Mouse (Mus musculus) hindbrain, embryonic 10.5 days (tissue): ENCODE results near the gene Sez6l2. TPM values are rescaled to one million over a fixed set of nuclear protein-coding genes. Genes with fewer than 3 reads are reported as not detected.
A peak's percentile ranks its signal among the peaks of the same experiment; 100 is the strongest.

Experiments
- DNase-seq: peaks from one replicate; pipeline ENCODE4 v3.0.0-alpha.2; 2017; ENCODE audit warnings: low spot score
- H3K27ac ChIP-seq: fragments of 300-500 bp; sonication (generic); 2 replicates; pipeline ENCODE4 v1.5.1; 2016; ENCODE audit warnings: mild to moderate bottlenecking, moderate library complexity
- H3K27me3 ChIP-seq: fragments of 300-500 bp; sonication (generic); 2 replicates; pipeline ENCODE4 v1.6.1; 2016; ENCODE audit warnings: mild to moderate bottlenecking; ENCODE audit not compliant: poor library complexity, insufficient read depth, severe bottlenecking
- H3K36me3 ChIP-seq: fragments of 300-500 bp; sonication (generic); 2 replicates; pipeline ENCODE4 v1.6.1; 2016; ENCODE audit warnings: mild to moderate bottlenecking, moderate library complexity
- H3K4me1 ChIP-seq: fragments of 300-500 bp; sonication (generic); replicated peaks from 2 replicates; pipeline ENCODE4 v1.6.1; 2016; ENCODE audit warnings: mild to moderate bottlenecking
- H3K4me3 ChIP-seq: fragments of 300-500 bp; sonication (generic); 2 replicates; pipeline ENCODE4 v1.5.1; 2016; ENCODE audit warnings: mild to moderate bottlenecking, moderate library complexity
- H3K9me3 ChIP-seq: fragments of 300-500 bp; sonication (generic); 2 replicates; pipeline ENCODE4 v1.6.1; 2016; ENCODE audit warnings: mild to moderate bottlenecking, moderate library complexity
- WGBS: fragments of 180-500 bp; shearing (Covaris S2); methylation state at CpG from one replicate; pipeline ENCODE4 v1.1.7; 2016; 5-methylcytosine and 5-hydroxymethylcytosine counted together
- polyA plus RNA-seq: library from polyadenylated mRNA; unstranded; fragments of >200 nt; fragmentation: Nextera tagmentation; extraction: Ambion mirVana; gene quantifications from 2 replicates; pipeline ENCODE4 v1.2.1, GENCODE M21; 2016

Sez6l2 gene
- polyA plus RNA-seq, 1 experiment from 2014 or later, result 7.6 TPM

- DNase-seq, result no peak
- H3K9me3 ChIP-seq, result 0 out of 2 replicates have a peak, but pooled peaks cover 3% of the 10 kb centered on the region
- no peak overlapping the region for H3K4me3 ChIP-seq
- H3K27ac ChIP-seq, result no peak overlapping the region
- WGBS, result 72% methylated on average over 5 of the region's 5 CpGs
- H3K27me3 ChIP-seq, result no peaks in the 10 kb centered on the region
- H3K4me1 ChIP-seq, result peaks cover 12% of the 10 kb centered on the region
- peaks cover 75% of the 10 kb centered on the region for H3K36me3 ChIP-seq
These were observed 8.6 kb upstream of the Sez6l2 start for GRCm38 (mm10) chr7:126941801-126942200.

DNA sequence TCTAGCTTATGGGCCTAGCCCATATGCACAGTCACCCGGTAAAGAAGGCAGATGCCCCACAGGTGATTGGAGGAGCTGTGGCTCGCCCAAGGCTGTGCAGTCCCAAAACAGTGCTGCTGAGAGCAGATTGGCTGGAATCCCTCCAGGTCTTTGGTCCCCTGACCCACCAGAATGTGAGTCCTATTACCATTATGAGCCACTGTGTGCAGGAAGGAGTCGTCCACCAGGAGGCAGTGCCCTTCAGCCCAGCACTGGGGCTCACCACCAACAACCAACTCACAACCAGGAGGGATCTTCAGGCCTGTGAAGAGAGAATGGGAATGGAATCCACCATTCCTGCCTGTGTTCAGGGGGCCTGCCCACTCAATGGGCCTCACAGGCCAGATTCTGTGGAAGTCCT, 3.8 kb upstream of the Sez6l2 start:
- H3K27me3 ChIP-seq, result peaks cover 34% of the 10 kb centered on the region
- no peak overlapping the region for H3K27ac ChIP-seq
- H3K4me3 ChIP-seq, result no peak overlapping the region
- H3K9me3 ChIP-seq, result no peaks in the 10 kb centered on the region
- peak; percentile 30 for DNase-seq
- peaks cover 39% of the 10 kb centered on the region for H3K4me1 ChIP-seq
- WGBS, result 40% methylated on average over 3 of the region's 3 CpGs
- peaks cover 48% of the 10 kb centered on the region for H3K36me3 ChIP-seq

DNA sequence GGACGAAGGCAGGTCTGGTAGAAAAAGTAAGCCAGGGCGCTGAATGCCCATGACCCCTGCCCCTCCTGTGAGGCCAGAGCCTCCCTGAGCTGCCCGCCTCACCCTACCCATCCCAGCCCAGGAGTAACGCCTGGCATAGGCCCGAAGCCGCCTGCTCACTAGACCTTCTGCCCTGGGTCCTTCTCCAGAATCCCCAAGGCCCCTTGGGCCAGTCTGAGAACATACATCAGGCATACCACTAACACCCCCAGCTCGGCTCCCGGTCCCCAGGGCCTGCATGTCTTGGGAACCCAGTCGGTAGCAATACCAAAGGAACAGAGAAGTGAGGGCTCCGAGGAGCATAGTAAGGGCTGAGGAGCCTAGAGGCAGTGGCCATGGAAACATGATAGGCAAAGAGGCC, 1.7 kb upstream of the Sez6l2 start:
- 76% methylated on average over 10 of the region's 10 CpGs for WGBS
- H3K27me3 ChIP-seq, result peaks cover 54% of the 10 kb centered on the region
- peak overlapping the region; percentile 83; the same call in 1 of the 2 replicates for H3K27ac ChIP-seq
- no peak for DNase-seq
- H3K36me3 ChIP-seq, result peaks cover 30% of the 10 kb centered on the region
- H3K9me3 ChIP-seq, result no peaks in the 10 kb centered on the region
- peaks cover 48% of the 10 kb centered on the region for H3K4me1 ChIP-seq
- peak overlapping the region; percentile 56; the same call in 1 of the 2 replicates for H3K4me3 ChIP-seq

- H3K27me3 ChIP-seq, result peaks cover 55% of the 10 kb centered on the region
- H3K27ac ChIP-seq, result peak within 1 kb of the TSS; percentile 83
- WGBS, result 1% methylated on average over 21 of the region's 21 CpGs
- no peak for DNase-seq
- no peaks in the 10 kb centered on the region for H3K9me3 ChIP-seq
- peak within 1 kb of the TSS; percentile 56 for H3K4me3 ChIP-seq
- H3K4me1 ChIP-seq, result peaks cover 48% of the 10 kb centered on the region
- peaks cover 23% of the 10 kb centered on the region for H3K36me3 ChIP-seq
These were observed 965 bp upstream of the Sez6l2 start, which contains the start of gene Asphd1 for GRCm38 (mm10) chr7:126949403-126949792. Asphd1 (minus strand) TSS chr7:126949582.

DNA sequence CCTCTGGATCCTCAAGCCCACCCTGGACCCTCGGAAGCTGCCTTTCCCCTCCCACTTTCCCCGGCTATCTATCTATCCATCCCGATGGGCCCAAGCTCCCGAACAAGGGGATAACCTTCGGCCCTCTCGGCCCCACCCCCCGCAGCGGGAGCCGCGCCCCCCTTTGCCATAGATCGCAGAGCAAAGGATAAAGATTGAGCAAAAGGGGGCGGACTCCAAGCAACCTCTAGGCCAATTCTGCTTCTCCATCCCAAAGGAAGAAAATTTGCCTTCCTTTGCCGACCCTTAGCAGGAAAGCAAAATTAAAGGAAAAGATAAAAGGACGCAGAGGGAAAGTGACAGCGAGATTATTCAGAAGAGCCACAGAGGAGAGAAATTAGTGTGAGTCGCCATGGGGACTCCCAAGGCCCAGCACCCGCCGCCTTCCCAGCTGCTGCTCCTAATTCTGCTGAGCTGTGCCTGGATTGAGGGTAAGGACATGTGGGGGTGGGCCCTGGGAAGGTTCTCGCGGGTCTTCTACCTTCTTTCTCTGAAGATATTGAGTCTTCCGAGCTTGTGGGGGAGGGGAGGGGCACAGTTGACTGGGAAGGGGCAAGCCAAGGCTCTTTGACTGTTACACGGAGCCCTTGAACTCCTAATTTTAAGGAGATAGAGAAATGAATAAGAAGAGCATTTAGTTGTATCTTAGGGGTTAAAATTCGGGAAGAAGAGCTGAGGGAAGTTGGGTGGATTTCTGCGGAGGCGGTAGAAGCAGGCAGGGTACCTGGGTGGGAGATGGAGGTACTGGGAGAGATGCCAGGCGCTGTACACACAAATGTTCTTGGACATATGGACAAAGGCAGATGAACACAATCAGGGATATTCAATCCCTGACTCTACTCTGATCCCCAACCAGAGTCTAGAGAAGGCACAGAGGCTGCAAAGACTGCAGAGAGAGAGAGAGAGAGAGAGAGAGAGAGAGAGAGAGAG, 568 bp downstream of the Sez6l2 start:
- no peak for DNase-seq
- peak overlapping the region; percentile 56 for H3K4me3 ChIP-seq
- H3K36me3 ChIP-seq, result peaks cover 11% of the 10 kb centered on the region; the same call in 1 of the 2 replicates
- H3K27me3 ChIP-seq, result peaks cover 55% of the 10 kb centered on the region
- WGBS, result 5% methylated on average over 26 of the region's 26 CpGs
- peaks cover 48% of the 10 kb centered on the region for H3K4me1 ChIP-seq
- H3K27ac ChIP-seq, result peak overlapping the region; percentile 83
- no peaks in the 10 kb centered on the region for H3K9me3 ChIP-seq

GRCm38 (mm10) chr7:126951741-126952140, 1.4 kb downstream of the Sez6l2 start:
- no peaks in the 10 kb centered on the region for H3K9me3 ChIP-seq
- H3K27me3 ChIP-seq, result peaks cover 55% of the 10 kb centered on the region
- DNase-seq, result no peak
- H3K36me3 ChIP-seq, result peaks cover 4% of the 10 kb centered on the region; the same call in 1 of the 2 replicates
- peaks cover 47% of the 10 kb centered on the region for H3K4me1 ChIP-seq
- H3K4me3 ChIP-seq, result peak overlapping the region; percentile 56
- 24% methylated on average over 4 of the region's 4 CpGs for WGBS
- H3K27ac ChIP-seq, result no peak overlapping the region

- H3K36me3 ChIP-seq, result no peaks in the 10 kb centered on the region
- 0 out of 2 replicates have a peak overlapping the region, but pooled peaks have one; percentile 16 for H3K27ac ChIP-seq
- no peak for DNase-seq
- H3K4me3 ChIP-seq, result peak overlapping the region; percentile 56; the same call in 1 of the 2 replicates
- peaks cover 46% of the 10 kb centered on the region for H3K4me1 ChIP-seq
- H3K9me3 ChIP-seq, result no peaks in the 10 kb centered on the region
- H3K27me3 ChIP-seq, result peaks cover 55% of the 10 kb centered on the region
- WGBS, result 2% methylated on average over 8 of the region's 8 CpGs
These were observed 2.3 kb downstream of the Sez6l2 start for GRCm38 (mm10) chr7:126952646-126953045.

GRCm38 (mm10) chr7:126955125-126955524, 4.8 kb downstream of the Sez6l2 start:
- no peak for DNase-seq
- peaks cover 36% of the 10 kb centered on the region for H3K27me3 ChIP-seq
- H3K27ac ChIP-seq, result no peak overlapping the region
- WGBS, result 68% methylated on average over 3 of the region's 3 CpGs
- H3K4me3 ChIP-seq, result no peak overlapping the region
- H3K4me1 ChIP-seq, result peaks cover 26% of the 10 kb centered on the region
- H3K9me3 ChIP-seq, result no peaks in the 10 kb centered on the region
- no peaks in the 10 kb centered on the region for H3K36me3 ChIP-seq

DNA sequence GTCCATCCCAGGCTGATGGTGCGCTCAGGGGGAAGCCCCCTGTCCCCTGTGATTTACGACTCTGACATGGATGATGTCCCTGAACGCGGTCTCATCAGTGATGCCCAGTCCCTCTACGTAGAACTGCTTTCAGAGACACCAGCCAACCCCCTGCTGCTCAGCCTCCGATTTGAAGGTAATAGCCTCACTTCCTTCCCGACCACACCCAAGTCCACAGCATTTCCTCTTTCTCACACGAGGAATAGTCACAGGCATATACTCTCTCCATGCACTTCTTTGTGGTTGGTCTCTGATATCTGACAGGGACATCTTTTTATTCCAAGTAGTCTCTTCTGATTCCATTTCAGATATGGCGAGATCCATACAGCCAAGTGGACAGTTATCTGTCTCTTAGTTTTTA, 9.4 kb downstream of the Sez6l2 start:
- Histone ChIP-seq H3K4me3 (no peak overlapping the region), H3K4me1 (peaks cover 4% of the 10 kb centered on the region; the same call in 1 of the 2 replicates), H3K36me3 (peaks cover 5% of the 10 kb centered on the region; the same call in 1 of the 2 replicates), H3K27me3 (peaks cover 36% of the 10 kb centered on the region), H3K9me3 (no peaks in the 10 kb centered on the region), H3K27ac (no peak overlapping the region)
- WGBS, result 83% methylated on average over 9 of the region's 9 CpGs
- DNase-seq, result no peak

DNA sequence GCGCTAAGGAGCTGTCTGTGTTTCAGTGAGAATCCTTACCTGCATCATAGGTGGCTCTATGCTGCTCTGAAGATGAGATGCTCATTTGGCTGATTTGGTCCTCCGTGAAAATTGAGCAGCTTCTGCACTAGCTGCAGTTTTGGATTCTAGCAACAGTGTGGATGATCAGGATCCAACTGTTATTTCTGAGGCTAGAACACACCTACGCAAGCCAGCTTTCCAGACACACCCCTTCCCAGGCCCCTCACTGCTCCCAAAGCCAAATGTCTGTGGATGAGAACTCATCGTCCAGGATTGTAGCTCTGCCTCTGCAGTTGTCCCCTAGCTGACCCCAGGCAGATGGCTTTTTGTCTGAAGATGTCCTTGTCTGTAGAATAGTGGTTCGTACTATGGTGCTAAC, 10.7 kb downstream of the Sez6l2 start:
- no peaks in the 10 kb centered on the region for H3K9me3 ChIP-seq
- H3K27me3 ChIP-seq, result peaks cover 36% of the 10 kb centered on the region
- no peak overlapping the region for H3K4me3 ChIP-seq
- WGBS, result 91% methylated on average over 5 of the region's 5 CpGs
- H3K27ac ChIP-seq, result no peak overlapping the region
- H3K4me1 ChIP-seq, result peaks cover 4% of the 10 kb centered on the region; the same call in 1 of the 2 replicates
- DNase-seq, result no peak
- peaks cover 5% of the 10 kb centered on the region; the same call in 1 of the 2 replicates for H3K36me3 ChIP-seq

DNA sequence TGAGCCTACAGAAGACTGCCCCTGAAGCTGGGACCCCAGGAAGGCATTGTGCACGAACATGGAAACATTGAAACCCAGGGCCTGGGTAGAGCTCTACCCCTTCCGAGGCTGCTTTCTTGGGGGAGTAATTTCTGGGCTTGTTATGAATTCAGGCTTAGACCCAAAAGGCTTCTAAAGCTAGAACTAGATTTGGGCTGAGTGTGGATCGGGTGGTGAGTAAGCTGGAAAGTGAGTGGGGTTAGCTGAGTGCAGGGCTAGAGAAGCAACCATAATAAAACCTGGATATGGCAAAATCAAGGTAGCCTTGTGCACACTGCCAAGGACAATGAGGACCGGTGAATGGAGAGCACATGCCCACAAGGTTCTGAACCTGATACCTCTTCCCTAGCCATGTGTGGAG, 11.6 kb downstream of the Sez6l2 start:
- Histone ChIP-seq H3K9me3 (no peaks in the 10 kb centered on the region), H3K4me1 (peaks cover 4% of the 10 kb centered on the region; the same call in 1 of the 2 replicates), H3K36me3 (peaks cover 10% of the 10 kb centered on the region; the same call in 1 of the 2 replicates), H3K27ac (no peak overlapping the region), H3K27me3 (peaks cover 36% of the 10 kb centered on the region), H3K4me3 (no peak overlapping the region)
- no peak for DNase-seq
- 90% methylated on average over 4 of the region's 4 CpGs for WGBS

DNA sequence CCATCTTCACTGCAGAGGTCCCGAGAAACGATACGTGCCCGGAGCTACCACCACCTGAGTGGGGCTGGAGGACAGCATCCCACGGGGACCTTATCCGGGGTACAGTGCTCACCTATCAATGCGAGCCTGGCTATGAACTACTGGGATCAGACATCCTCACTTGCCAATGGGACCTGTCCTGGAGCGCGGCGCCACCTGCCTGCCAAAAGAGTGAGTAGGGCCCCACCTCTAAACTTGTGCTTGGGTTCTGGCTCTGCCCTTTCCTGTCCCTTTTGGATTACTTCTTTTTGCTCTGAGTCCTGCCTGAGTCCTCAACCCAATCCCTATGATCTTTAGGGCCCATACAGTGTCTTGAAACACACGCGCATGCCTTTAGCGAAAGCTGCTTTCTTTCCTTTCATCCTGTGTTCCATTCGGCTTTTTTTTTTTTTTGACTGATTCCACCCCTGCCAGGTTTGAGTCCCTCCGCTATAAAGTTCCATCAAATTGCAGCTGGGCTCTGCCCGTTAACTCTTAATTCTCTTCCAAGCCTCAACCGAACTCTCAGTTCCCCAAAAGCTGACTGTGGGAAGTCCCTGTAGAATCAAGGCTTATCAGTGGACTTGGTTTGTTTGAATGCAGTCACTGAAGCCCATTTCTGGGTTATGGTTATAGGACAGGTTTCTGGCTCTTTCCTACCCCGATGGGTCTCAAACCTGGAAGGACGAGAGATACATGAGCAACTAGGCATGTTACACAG, 13.4 kb downstream of the Sez6l2 start:
- DNase-seq, result peak; percentile 43
- no peak overlapping the region; the same call in 1 of the 2 replicates for H3K4me3 ChIP-seq

More for the DNA sequence above, 13.4 kb downstream of the Sez6l2 start:
- Histone ChIP-seq H3K4me1 (peaks cover 11% of the 10 kb centered on the region; the same call in 1 of the 2 replicates), H3K36me3 (peaks cover 21% of the 10 kb centered on the region; the same call in 1 of the 2 replicates), H3K27ac (no peak overlapping the region), H3K9me3 (no peaks in the 10 kb centered on the region), H3K27me3 (peaks cover 36% of the 10 kb centered on the region)
- 26% methylated on average over 19 of the region's 19 CpGs for WGBS
